Mouse (Mus musculus) G1E (cell line): ENCODE measurements around the gene Diablo. TPM values are rescaled to one million over a fixed set of nuclear protein-coding genes. Genes with fewer than 3 reads are reported as not detected.
A peak's percentile ranks its signal among the peaks of the same experiment; 100 is the strongest.

Experiments used
- ATAC-seq: 2 replicates; pipeline ENCODE4 v1.8.0; 2016; ENCODE audit warnings: mild to moderate bottlenecking; ENCODE audit not compliant: insufficient number of reproducible peaks, poor library complexity, low FRiP score, severe bottlenecking; ENCODE audit errors: extremely low read depth
- DNase-seq: peaks from one replicate; pipeline ENCODE4 v3.0.0; 2012; ENCODE audit warnings: low spot score
- H3K27me3 ChIP-seq: 2 replicates; pipeline ENCODE4 v1.6.1; 2012; ENCODE audit warnings: mild to moderate bottlenecking, low read length, inconsistent platforms; ENCODE audit not compliant: insufficient read depth
- H3K36me3 ChIP-seq: replicated peaks from 2 replicates; pipeline ENCODE3; 2012; ENCODE audit warnings: mild to moderate bottlenecking, inconsistent platforms
- H3K4me1 ChIP-seq: 2 replicates; pipeline ENCODE4 v1.6.1; 2012; ENCODE audit warnings: low read depth, low read length, inconsistent platforms, mixed read lengths; ENCODE audit not compliant: insufficient read depth
- H3K4me3 ChIP-seq: 2 replicates; pipeline ENCODE4 v1.5.1; 2012; ENCODE audit warnings: low read depth, mild to moderate bottlenecking, inconsistent platforms, low read length, moderate library complexity, mixed read lengths
- H3K9me3 ChIP-seq: replicated peaks from 2 replicates; pipeline ENCODE4 v1.6.1; 2012; ENCODE audit warnings: inconsistent platforms
- CTCF ChIP-seq: IDR thresholded peaks from 2 replicates; pipeline ENCODE4 v1.5.1; 2012; ENCODE audit warnings: low read depth, low read length, inconsistent platforms, mixed read lengths
- GATA1 ChIP-seq: IDR thresholded peaks from 2 replicates; pipeline ENCODE4 v1.6.1; 2012; ENCODE audit warnings: borderline replicate concordance, low read length, inconsistent platforms, mixed read lengths
- GATA2 ChIP-seq: IDR thresholded peaks from 2 replicates; pipeline ENCODE4 v1.6.1; 2012; ENCODE audit warnings: low read depth, low read length, inconsistent platforms, borderline replicate concordance
- POLR2AphosphoS5 ChIP-seq: IDR thresholded peaks from 2 replicates; pipeline ENCODE4 v1.6.1; 2012; ENCODE audit warnings: low read depth, low read length, inconsistent platforms; ENCODE audit not compliant: insufficient replicate concordance
- TAL1 ChIP-seq: conservative IDR thresholded peaks from 2 replicates; pipeline ENCODE4 v1.6.1; 2012; ENCODE audit warnings: low read depth, low read length, inconsistent platforms, mixed read lengths
- polyA plus RNA-seq: library from polyadenylated mRNA; stranded (reverse); fragments of >175 nt; gene quantifications from 2 replicates; pipeline ENCODE4 v1.2.3, GENCODE M21; 2012
- total RNA-seq, 2 experiments: library from RNA; stranded (forward) in 1 of 2; stranded (reverse) in 1 of 2; fragments of 200-1000 nt in 1 of 2; fragments of >200 nt in 1 of 2; fragmentation: Nextera tagmentation in 1 of 2; gene quantifications; 2 replicates each; pipeline ENCODE4 v1.2.3; 2014 to 2017

Gene Diablo
- total and polyA plus RNA-seq, 3 experiments: 6.3 to 47.6 (median 26.0) TPM

DNA sequence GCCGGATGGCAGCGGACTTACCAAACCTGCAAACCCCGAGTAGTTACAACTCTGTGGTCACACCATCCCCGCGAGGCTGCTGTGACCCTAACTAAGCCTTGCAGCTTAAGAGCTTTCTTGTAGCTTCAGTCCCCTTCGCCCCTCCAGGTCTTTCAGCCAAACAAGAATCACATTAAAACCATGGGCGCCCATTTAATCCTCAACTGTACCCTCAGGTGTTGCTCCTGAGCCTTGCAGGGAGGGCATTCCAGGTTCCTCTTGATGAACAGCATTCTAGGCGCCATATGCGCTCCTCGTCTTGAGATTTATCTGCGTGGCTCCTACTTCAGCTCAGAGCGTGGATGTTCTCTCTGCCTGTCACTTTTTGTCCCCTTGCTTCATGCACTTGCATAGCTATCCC is 15.1 kb downstream of the Diablo start:
- H3K36me3 ChIP-seq: peaks cover 29% of the 10 kb centered on the region
- peaks cover 25% of the 10 kb centered on the region for H3K27me3 ChIP-seq
- peaks cover 15% of the 10 kb centered on the region for H3K4me1 ChIP-seq
- H3K4me3 ChIP-seq: no peak overlapping the region
- no peaks in the 10 kb centered on the region for H3K9me3 ChIP-seq
- no peak for DNase-seq
- ATAC-seq: no peak
- TF ChIP-seq POLR2AphosphoS5 (no peak), GATA1 (no peak), GATA2 (no peak), CTCF (no peak), TAL1 (no peak)

DNA sequence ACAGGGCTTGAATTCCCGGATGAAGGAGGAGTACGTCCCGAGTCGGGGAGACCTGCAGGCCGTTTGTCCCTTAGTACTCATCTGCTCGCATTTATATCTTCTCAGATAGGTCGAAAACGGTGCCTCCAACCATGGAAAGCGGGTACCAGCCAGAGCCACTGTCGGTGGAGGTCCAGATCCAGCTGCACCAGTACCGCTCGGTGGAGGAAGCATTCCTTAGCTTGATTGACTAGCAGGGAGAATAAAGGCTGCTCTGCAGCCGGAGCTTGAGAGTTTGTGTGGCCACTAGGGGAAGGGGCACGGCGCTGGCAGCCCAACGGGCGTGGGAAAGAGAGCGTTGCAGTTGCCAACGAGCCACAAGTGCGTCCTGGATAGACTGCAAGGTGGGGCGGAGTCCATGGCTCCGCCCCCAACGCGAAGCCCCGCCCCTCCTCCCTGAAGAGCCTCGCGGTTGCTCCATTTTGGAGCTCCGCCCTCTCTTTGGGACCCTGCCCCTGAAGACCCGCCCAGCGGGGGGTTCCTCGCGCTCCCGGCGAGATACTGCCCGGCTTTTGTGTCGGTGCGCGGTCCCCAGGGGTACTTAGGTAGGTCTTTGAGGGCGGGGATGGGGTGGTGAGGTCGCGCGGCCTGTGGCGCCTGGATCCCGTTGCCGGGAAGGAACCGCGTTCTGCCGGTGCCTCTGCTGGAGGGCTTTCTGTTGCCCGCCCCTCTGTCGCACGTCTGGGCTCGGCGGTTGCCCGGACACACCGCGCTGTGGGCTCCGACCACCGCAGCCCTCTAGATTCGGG is 15.8 kb downstream of the Diablo start:
- H3K4me1 ChIP-seq: peaks cover 15% of the 10 kb centered on the region
- no peak for TF ChIP-seq CTCF
- TF ChIP-seq GATA2: no peak
- no peak for TF ChIP-seq TAL1
- no peak for TF ChIP-seq GATA1
- TF ChIP-seq POLR2AphosphoS5: no peak
- ATAC-seq (peak; percentile 28), DNase-seq (peak; percentile 36)
- no peaks in the 10 kb centered on the region for H3K9me3 ChIP-seq
- H3K4me3 ChIP-seq: peak overlapping the region; percentile 63; the same call in 1 of the 2 replicates
- peaks cover 31% of the 10 kb centered on the region for H3K27me3 ChIP-seq
- peaks cover 26% of the 10 kb centered on the region for H3K36me3 ChIP-seq

DNA sequence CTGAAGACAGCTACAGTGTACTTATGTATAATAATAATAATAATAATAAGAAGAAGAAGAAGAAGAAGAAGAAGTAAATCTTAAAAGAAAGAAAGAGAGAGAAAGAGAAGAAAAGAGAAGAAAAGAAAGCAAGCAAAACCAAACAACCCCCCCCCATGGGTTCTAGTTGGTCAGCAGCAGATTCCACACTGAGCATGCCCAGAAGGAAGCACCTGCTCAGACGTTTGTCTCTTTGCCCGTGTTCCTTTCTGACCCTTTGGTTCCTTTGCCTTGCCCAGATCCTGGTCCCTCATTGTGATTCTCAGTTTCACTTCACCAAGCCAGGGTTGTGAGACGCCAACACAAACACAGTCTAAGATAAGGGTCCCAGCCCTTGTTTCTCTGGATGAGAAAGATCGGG is 22.0 kb downstream of the Diablo start:
- H3K27me3 ChIP-seq: peaks cover 45% of the 10 kb centered on the region
- no peaks in the 10 kb centered on the region for H3K36me3 ChIP-seq
- no peak for DNase-seq
- peaks cover 5% of the 10 kb centered on the region for H3K4me1 ChIP-seq
- TF ChIP-seq TAL1: no peak
- TF ChIP-seq POLR2AphosphoS5: no peak
- TF ChIP-seq CTCF: no peak
- no peak for TF ChIP-seq GATA2
- no peak for TF ChIP-seq GATA1
- H3K4me3 ChIP-seq: no peak overlapping the region
- H3K9me3 ChIP-seq: no peaks in the 10 kb centered on the region
- no peak for ATAC-seq

DNA sequence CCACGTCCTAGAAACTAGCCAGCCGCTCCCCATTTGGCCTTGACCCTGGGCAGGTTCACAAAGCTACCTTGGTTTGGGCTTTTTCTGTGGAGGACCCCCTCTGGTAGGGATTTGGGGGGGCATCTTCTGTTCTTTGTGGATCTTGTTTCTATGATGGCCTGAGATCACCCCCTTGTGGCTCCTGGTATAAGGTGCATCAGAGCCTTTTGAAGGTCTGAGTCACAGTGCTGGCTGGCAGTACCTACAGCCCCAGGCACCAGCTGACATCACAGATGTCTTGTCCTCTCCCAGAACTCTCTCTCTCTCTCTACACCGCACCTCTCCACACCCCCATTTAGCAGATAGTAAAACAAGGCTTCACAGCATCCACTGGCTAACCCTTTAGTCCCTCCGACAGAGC is 24.3 kb downstream of the Diablo start:
- TF ChIP-seq CTCF (no peak), GATA2 (no peak), GATA1 (no peak), POLR2AphosphoS5 (no peak), TAL1 (no peak)
- no peak for DNase-seq

DNA sequence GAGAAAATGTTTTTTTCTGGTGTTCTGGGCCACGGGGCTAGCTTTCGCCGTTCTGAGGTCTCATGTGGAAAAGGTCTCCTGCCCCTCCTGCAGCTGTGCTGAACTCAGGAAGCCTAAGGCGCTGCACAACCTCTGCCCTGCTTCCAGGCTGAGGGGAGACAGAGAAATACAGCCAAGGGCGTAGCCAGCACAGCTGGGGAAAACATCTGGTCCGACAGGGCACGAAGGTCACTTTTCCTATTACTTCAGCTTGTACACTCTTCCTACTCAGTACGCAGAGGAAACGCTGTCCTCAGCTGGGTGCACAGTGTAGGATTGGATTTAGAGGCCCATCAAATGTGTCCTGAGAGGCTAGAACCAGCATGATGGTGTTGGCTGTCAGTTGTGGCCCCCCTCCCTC is 34.0 kb downstream of the Diablo start:
- DNase-seq (no peak), ATAC-seq (no peak)
- Histone ChIP-seq H3K4me1 (no peaks in the 10 kb centered on the region), H3K9me3 (no peaks in the 10 kb centered on the region), H3K4me3 (no peak overlapping the region), H3K27me3 (peaks cover 36% of the 10 kb centered on the region), H3K36me3 (no peaks in the 10 kb centered on the region)
- TF ChIP-seq TAL1 (no peak), GATA2 (no peak), POLR2AphosphoS5 (no peak), GATA1 (no peak), CTCF (no peak)

More for the DNA sequence above, 24.3 kb downstream of the Diablo start:
- H3K9me3 ChIP-seq: no peaks in the 10 kb centered on the region
- H3K4me1 ChIP-seq: peaks cover 11% of the 10 kb centered on the region
- no peak overlapping the region for H3K4me3 ChIP-seq
- H3K36me3 ChIP-seq: no peaks in the 10 kb centered on the region
- H3K27me3 ChIP-seq: peaks cover 49% of the 10 kb centered on the region
- ATAC-seq: no peak

DNA sequence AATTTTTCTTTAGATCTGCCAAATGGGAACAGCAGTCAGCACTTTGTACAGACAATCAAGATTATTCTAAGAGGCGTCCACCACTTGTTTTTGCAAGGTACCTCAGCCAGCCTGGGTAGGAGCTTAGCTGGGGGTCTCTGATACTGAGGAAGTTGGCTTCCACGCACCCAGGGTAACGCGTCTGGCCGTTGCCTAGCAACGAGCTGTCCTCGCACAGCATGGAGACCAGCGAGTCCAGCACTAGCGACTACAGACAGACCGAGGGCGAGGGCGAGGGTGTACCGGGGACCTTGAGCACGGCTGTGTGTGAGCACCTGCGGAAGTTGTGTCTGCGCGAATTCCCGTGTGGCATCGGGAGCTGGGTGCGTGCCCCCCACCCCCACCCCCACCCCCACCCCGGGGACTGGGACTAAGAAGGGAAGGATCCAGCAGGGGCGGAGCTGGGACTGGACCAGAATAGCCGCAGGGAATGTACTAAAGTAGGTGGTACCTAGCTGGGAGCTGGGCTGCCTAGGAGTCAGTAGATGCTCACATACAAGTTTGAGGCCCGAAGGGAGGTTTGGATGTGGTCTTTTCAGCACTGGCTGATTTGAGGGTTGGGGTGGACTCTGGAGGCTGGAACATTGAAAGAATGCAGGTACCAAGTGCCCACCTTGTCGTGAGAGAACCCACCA is 34.7 kb downstream of the Diablo start, which contains the start of the genes Lrrc43 and Il31:
TSS of gene Lrrc43 (plus strand) at position 194 of the 674 bp plus-strand sequence.
TSS of gene Il31 (minus strand) at position 378 of the 674 bp plus-strand sequence.
- no peak for ATAC-seq
- TF ChIP-seq GATA2 (no peak), TAL1 (no peak), GATA1 (no peak), POLR2AphosphoS5 (no peak), CTCF (no peak)
- no peaks in the 10 kb centered on the region for H3K4me1 ChIP-seq
- DNase-seq: no peak
- H3K9me3 ChIP-seq: no peaks in the 10 kb centered on the region
- H3K27me3 ChIP-seq: peaks cover 34% of the 10 kb centered on the region
- H3K4me3 ChIP-seq: no peak within 1 kb of the TSS
- H3K36me3 ChIP-seq: no peaks in the 10 kb centered on the region
